Mouse (Mus musculus) liver, embryonic 11.5 days (tissue): ENCODE data around the gene Gsdma2. TPM values are rescaled to one million over a fixed set of nuclear protein-coding genes. Genes with fewer than 3 reads are reported as not detected.

ENCODE experiments used
- ATAC-seq: fragments of 200-750 bp; cut with Nextera tagmentation; replicated peaks from 2 replicates; pipeline ENCODE4 v1.8.0; 2017; ENCODE audit warnings: moderate number of reproducible peaks, mild to moderate bottlenecking, moderate TSS enrichment, moderate library complexity; ENCODE audit not compliant: low FRiP score
- DNase-seq: peaks from one replicate; pipeline ENCODE4 v3.0.0-alpha.2; 2017; ENCODE audit warnings: low spot score
- H3K27ac ChIP-seq: fragments of 300-500 bp; sonication (generic); 2 replicates; pipeline ENCODE4 v1.5.1; 2014; ENCODE audit warnings: mild to moderate bottlenecking, low read depth, low read length, control low read depth
- H3K27me3 ChIP-seq: fragments of 300-500 bp; sonication (generic); replicated peaks from 2 replicates; pipeline ENCODE4 v1.6.1; 2014; ENCODE audit warnings: low read length, mixed read lengths; ENCODE audit not compliant: control insufficient read depth, insufficient read depth
- H3K36me3 ChIP-seq: fragments of 300-500 bp; sonication (generic); 2 replicates; pipeline ENCODE4 v1.6.1; 2014; ENCODE audit warnings: mild to moderate bottlenecking, low read length, moderate library complexity, mixed read lengths; ENCODE audit not compliant: control insufficient read depth, insufficient read depth
- H3K4me1 ChIP-seq: fragments of 300-500 bp; sonication (generic); replicated peaks from 2 replicates; pipeline ENCODE4 v1.6.1; 2014; ENCODE audit warnings: low read length, mixed read lengths; ENCODE audit not compliant: control insufficient read depth, insufficient read depth
- H3K4me2 ChIP-seq: fragments of 300-500 bp; sonication (generic); 2 replicates; pipeline ENCODE4 v1.6.1; 2014; ENCODE audit warnings: mild to moderate bottlenecking, control low read depth, moderate library complexity
- H3K4me3 ChIP-seq: fragments of 300-500 bp; sonication (generic); 2 replicates; pipeline ENCODE4 v1.5.1; 2014; ENCODE audit warnings: low read depth, low read length, control low read depth
- H3K9ac ChIP-seq: fragments of 300-500 bp; sonication (generic); 2 replicates; pipeline ENCODE4 v1.6.1; 2014; ENCODE audit warnings: low read depth, low read length, control low read depth
- H3K9me3 ChIP-seq: fragments of 300-500 bp; sonication (generic); 2 replicates; pipeline ENCODE4 v1.6.1; 2016; ENCODE audit warnings: low read length, inconsistent platforms, mixed read lengths; ENCODE audit not compliant: control insufficient read depth
- WGBS: fragments of 180-500 bp; shearing (Covaris S2); extraction: QIAGEN DNeasy Blood & Tissue Kit; methylation state at CpG from one replicate; pipeline ENCODE4 v1.1.7; 2014; 5-methylcytosine and 5-hydroxymethylcytosine counted together
- polyA plus RNA-seq: library from polyadenylated mRNA; unstranded; fragments of >200 nt; fragmentation: Nextera tagmentation; extraction: Ambion mirVana; gene quantifications from 2 replicates; pipeline ENCODE4 v1.2.1, GENCODE M21; 2014

Gsdma2 gene
- polyA plus RNA-seq, 1 experiment from 2014 or later: not detected

DNA sequence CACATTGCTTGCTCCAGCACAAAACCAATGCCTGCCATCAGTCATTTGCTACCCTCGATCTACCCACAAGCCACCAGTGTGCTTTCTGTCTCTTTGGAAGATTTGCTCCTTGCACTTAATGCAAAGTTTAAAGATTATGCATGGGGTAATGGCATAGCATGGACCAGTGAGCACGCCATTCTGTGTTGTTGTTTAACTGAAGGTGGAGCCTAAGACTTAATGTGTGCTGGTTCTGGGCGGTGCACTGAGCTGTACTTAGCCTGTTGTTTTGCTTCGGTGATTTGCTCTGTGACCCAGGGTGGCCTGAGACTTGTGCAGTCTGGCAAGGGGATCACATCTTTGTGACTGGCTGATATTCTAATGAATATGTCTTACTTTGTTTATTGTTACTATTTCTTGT lies 40.4 kb downstream of the Gsdma2 start:
- DNase-seq (no peak), ATAC-seq (no peak)
- Histone ChIP-seq H3K27ac (no peak overlapping the region), H3K9me3 (no peaks in the 10 kb centered on the region), H3K4me1 (no peaks in the 10 kb centered on the region), H3K9ac (no peak overlapping the region), H3K27me3 (no peaks in the 10 kb centered on the region), H3K36me3 (peaks cover 52% of the 10 kb centered on the region), H3K4me3 (no peak overlapping the region), H3K4me2 (no peak overlapping the region)
- 90% methylated on average over 4 of the region's 4 CpGs for WGBS

DNA sequence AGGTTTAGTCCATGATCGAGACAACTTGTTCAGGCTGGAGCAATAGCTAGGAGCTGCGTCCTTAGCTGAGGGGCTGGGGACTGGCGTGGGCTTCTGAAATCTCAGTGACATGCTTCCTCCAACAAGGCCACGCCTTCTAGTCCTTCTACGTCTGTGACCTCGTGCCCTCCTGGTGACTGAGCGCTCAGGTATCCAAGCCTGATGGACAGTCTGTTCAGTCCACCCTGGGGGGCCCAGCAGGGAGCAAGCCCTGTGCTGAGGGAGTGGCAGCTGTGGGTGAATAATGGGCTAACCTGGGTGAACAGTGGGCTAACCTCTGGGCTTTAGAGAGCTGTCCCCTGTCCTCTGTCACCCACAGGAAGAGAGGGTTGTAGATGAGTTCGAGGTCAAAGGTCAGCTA lies 41.5 kb downstream of the Gsdma2 start:
- Histone ChIP-seq H3K27me3 (no peaks in the 10 kb centered on the region), H3K9ac (no peak overlapping the region), H3K4me1 (no peaks in the 10 kb centered on the region), H3K4me2 (no peak overlapping the region), H3K9me3 (no peaks in the 10 kb centered on the region), H3K4me3 (no peak overlapping the region), H3K36me3 (peaks cover 57% of the 10 kb centered on the region), H3K27ac (no peak overlapping the region)
- DNase-seq (no peak), ATAC-seq (no peak; the same call in 1 of the 2 replicates)
- WGBS: 82% methylated on average over 8 of the region's 8 CpGs

- 73% methylated on average over 13 of the region's 13 CpGs for WGBS
These were observed 46.6 kb downstream of the Gsdma2 start for GRCm38 (mm10) chr11:98693201-98693600.

DNA sequence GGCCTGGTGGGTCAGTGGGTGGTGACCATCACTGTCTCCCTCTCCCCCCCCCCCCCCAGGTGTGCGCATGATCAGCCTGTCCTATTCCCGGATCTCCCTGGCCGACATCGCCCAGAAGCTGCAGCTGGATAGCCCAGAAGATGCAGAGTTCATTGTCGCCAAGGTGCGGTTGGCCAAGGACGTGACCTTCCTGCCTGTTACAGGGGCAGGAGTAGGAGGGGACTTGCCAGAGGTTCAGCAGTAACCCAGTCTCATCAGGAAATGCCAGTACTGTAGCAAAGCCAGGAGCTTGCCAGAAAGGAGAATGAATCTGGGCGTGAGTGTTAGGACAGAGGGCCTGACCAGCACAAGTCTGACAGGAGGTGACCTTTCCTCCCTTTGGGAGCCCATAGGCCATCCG lies 47.2 kb downstream of the Gsdma2 start:
- no peaks in the 10 kb centered on the region for H3K27me3 ChIP-seq
- peaks cover 53% of the 10 kb centered on the region for H3K36me3 ChIP-seq
- no peak for ATAC-seq
- 94% methylated on average over 9 of the region's 9 CpGs for WGBS
- H3K4me2 ChIP-seq: no peak overlapping the region
- H3K4me3 ChIP-seq: no peak overlapping the region
- H3K4me1 ChIP-seq: no peaks in the 10 kb centered on the region
- no peaks in the 10 kb centered on the region for H3K9me3 ChIP-seq
- DNase-seq: no peak
- no peak overlapping the region for H3K27ac ChIP-seq
- no peak overlapping the region for H3K9ac ChIP-seq

More at GRCm38 (mm10) chr11:98693201-98693600, 46.6 kb downstream of the Gsdma2 start:
- H3K27ac ChIP-seq: no peak overlapping the region
- H3K27me3 ChIP-seq: no peaks in the 10 kb centered on the region
- ATAC-seq (no peak), DNase-seq (no peak)
- H3K9me3 ChIP-seq: no peaks in the 10 kb centered on the region
- no peak overlapping the region for H3K4me3 ChIP-seq
- no peak overlapping the region for H3K4me2 ChIP-seq
- no peaks in the 10 kb centered on the region for H3K4me1 ChIP-seq
- H3K36me3 ChIP-seq: peaks cover 56% of the 10 kb centered on the region
- no peak overlapping the region for H3K9ac ChIP-seq

DNA sequence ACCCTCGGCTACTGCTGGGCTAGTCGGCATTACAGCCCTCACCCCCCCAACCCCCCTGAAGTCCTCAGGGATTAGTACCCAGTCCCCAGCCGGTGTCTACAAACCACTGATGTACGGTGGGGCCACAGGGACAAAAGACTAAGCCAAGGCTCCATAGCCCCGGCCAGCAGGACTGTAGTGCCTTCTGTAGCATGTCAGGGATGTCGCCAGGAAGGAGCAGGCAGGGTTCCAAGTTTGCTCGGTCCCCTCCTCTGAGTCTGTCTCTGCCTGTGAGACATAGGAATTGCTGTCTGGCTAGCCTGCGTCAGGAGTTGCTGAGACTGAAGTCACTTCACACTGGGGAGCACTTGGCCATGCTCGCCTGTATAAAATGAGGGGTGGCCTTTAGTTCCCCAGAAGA lies 47.7 kb downstream of the Gsdma2 start:
- Histone ChIP-seq H3K36me3 (peaks cover 53% of the 10 kb centered on the region), H3K4me2 (no peak overlapping the region), H3K4me1 (no peaks in the 10 kb centered on the region), H3K27ac (no peak overlapping the region), H3K27me3 (no peaks in the 10 kb centered on the region), H3K9ac (no peak overlapping the region), H3K9me3 (no peaks in the 10 kb centered on the region), H3K4me3 (no peak overlapping the region)
- DNase-seq (no peak), ATAC-seq (no peak)
- 89% methylated on average over 9 of the region's 9 CpGs for WGBS

GRCm38 (mm10) chr11:98695408-98695807 lies 48.8 kb downstream of the Gsdma2 start:
- 79% methylated on average over 14 of the region's 14 CpGs for WGBS
- no peak for ATAC-seq
- Histone ChIP-seq H3K9ac (no peak overlapping the region), H3K27ac (no peak overlapping the region), H3K9me3 (no peaks in the 10 kb centered on the region), H3K27me3 (no peaks in the 10 kb centered on the region), H3K4me1 (peaks cover 4% of the 10 kb centered on the region; the same call in 1 of the 2 replicates), H3K4me3 (no peak overlapping the region), H3K4me2 (no peak overlapping the region), H3K36me3 (peaks cover 47% of the 10 kb centered on the region)
- DNase-seq: no peak

DNA sequence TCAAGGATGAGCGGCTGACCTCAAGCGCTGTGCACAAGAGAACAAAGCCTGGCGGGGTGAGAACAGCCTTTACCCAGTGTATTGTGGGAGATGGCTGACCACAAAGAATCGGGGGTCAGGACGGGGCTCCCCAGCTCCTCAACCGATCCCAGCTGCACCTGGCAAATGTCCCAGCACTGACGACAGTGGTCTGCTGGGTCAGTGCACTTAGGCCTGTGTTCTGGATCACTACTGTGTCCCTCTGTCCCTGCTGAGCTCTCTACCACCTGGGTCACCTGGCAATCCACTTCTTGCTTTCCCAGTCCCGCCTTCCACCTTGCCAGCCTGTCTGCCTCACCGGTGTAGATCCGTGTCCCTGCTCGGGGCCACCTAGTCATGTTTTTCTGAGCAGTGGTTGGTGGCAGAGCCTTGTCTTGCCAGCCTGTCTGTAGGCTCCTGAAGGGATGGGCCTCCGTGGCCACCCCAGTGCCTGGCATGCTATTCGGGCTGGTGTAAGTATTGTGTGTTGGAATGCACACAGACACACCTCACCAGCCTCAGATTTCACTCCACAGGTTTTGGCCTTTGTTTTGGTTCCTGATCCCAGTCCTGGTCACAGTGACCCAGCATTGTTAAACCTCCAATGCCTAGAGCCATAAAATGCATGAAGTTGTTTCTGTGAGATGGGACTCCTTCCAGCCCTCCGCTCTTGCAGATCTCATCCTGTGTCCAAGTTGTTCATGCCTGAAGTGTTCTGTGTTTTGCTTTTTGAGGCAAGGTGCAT lies 50.1 kb downstream of the Gsdma2 start:
- WGBS: 85% methylated on average over 14 of the region's 14 CpGs
- Histone ChIP-seq H3K9ac (no peak overlapping the region), H3K4me1 (peaks cover 4% of the 10 kb centered on the region; the same call in 1 of the 2 replicates), H3K27me3 (no peaks in the 10 kb centered on the region), H3K4me3 (no peak overlapping the region), H3K9me3 (no peaks in the 10 kb centered on the region), H3K4me2 (no peak overlapping the region), H3K36me3 (peaks cover 35% of the 10 kb centered on the region), H3K27ac (no peak overlapping the region)
- ATAC-seq (no peak), DNase-seq (no peak)

DNA sequence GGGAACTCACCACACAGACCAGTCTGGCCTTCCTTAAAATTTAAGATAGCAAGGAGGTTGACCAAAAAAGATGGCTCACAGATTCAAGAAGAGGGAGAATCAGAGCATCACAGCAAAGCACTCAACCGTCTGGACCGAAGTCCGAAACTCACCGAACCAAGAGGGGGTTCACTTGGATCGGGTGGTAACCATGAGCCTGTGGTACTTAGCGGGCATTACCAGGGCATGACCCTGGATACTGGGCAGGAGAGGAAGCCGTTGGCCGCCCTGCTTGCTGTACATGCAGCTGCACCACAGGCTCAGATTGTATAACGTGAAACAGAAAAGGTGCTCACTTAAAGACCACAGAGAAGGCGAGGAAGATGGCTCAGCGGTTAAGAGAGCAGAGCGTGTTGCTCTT lies 50.7 kb downstream of the Gsdma2 start:
- H3K4me3 ChIP-seq: no peak overlapping the region
- no peak overlapping the region for H3K27ac ChIP-seq
- DNase-seq (no peak), ATAC-seq (no peak)
- peaks cover 29% of the 10 kb centered on the region for H3K36me3 ChIP-seq
- H3K4me1 ChIP-seq: peaks cover 4% of the 10 kb centered on the region; the same call in 1 of the 2 replicates
- no peak overlapping the region for H3K9ac ChIP-seq
- no peak overlapping the region for H3K4me2 ChIP-seq
- H3K27me3 ChIP-seq: no peaks in the 10 kb centered on the region
- no peaks in the 10 kb centered on the region for H3K9me3 ChIP-seq
- 89% methylated on average over 12 of the region's 12 CpGs for WGBS
